Mouse (Mus musculus): ENCODE data around the gene Actr8.
A peak's percentile ranks its signal among the peaks of the same experiment; 100 is the strongest.

Actr8 gene

DNA sequence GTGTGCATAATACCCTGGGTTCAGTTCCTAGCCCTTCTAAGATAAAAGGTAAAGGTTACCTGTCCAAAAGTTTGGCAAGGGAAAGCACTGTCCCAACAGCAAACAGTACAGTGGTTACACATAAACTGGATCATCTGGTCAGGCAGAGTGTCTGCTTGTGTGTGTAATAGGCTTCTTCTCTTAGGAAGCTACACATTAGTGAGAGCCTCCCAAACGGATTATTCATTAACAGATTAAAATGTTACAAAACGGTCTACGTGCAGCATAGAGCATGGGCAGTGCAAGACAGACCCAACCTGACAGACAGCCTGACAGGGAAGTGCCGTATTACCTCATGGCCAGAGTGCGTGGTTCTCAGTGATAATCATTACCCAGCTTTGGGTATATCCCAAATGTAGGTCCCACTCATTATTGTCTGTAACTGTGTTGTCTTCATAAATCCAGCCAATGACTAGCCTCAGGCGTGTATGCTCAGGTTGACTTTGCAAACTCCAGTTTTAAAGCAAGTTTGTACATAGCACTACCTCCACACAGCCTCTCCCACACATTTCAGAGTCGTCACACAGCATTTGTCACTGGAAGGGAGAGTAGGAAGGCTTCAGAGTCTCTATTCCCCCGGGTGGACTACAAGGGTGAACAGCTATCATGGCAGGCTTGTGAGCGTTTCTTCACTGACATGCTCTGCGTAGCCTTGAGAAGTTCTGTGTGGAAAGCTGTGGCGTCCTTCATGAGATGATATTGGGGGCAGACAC is 18.0 kb downstream of the Actr8 start:
- DNase-seq (ENCODE audit: low read depth, low spot score) = no peak

DNA sequence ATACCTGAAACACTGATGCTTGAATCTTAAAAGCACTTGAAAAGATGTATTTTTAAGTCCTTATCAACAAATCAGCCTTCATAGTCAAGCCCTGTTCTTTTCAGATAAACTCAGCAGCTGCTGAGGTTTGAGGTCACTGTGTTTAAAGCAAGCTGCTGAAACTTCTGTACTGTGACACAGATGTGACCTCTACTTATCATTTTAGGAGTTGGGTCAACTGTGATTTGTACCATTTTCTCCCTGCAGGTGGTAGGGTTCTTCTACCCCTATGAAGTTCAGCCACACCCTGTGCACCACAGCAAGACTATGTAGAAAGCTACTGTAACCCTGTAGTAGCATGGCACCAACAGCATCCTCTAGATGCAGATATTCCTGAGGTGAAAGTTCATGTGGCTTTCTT is 19.2 kb downstream of the Actr8 start:
- no peak for DNase-seq (ENCODE audit: low read depth, low spot score)

DNA sequence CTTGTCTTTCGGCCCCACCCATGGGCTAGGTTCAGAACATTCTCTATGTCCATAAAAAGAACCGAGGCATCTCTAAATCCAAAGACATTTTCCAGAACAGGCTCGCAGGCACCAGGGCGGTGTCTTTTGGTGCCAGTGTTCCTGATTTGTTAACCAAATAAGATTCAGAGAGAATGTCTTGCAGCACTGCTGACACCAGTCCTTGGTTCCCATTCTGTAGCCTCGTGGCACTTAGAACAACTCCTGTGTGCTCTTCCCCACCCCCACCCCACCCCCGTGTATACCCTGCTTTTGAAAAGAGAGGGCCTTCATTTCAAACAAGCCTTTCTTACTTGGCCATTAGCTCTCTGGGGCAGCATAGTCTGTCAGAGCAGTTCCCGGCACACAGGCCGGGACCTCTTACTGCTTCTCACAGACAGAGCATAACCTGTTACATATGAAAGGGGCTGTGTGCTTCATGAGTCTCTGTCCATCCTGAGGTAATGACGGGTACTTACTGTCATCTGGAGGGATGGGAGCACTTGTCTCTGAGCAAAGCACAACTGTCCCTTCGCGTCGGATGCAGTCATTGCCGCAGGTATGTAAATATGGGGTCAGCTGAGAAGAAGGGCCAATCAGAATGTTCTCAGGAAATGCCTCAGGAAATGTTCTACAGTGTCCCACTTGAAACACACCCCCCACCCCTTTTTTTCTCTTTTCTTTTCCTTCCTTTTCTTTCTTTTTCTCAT is 20.8 kb downstream of the Actr8 start:
- DNase-seq (ENCODE audit: low read depth, low spot score) = no peak

DNA sequence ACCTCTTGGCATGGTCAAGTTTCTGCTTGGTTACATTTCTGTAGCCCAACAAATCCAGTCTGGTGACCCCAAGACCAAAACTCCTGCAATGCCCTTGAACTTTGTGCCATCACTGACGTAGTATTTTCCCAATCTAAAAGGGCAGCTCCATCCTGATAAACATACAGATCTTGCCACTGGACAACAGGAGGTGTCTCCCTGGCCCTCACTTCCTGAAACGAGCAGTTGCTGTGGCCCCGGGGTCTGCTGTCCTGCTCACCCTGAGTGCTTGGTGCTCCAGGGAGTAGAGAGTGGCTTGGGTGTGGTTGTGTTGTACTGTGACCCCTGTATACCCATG is 21.3 kb downstream of the Actr8 start:
- no peak for DNase-seq (ENCODE audit: low read depth, low spot score)

DNA sequence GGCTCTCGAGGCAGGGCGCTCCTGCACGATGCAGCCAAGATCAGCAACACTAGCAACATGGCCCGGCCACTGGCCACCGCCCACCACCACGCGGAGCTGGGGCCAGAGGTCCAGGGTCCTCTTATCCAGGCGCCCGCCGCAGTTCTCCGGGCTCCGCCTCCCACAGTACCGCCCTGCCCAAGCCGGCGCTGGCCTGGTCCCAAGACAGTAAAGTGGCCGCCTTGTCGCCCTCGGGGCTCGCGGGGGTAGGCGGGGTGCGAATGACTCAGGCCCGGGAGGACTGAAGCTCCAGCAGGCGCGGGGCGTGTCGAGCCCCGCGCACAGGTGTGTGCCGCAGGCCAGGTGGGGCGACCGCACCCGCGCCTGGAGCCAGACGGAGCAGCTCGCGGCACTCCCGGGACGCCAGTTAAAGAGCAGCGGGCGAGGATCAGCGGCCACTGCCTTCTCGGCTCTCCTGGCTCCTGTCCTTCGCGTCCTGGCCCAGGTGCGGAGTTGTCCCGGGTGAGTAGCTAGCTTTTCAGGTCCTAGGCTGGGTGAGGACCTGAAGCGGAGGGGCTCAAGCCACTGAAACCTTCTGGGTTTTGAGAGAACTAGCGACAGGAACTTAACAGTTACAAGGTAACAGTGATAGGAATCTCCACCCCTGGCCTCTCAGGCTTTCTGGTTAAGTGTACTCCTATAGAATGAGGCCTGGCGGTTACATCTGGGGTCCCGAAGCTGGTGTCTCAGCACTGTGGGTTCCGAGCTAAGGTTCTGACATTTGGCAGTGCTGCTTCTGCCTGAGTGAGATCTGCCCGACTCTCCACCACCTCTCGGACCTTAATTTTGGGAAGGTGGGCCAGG is 30.8 kb downstream of the Actr8 start, which contains the start of the genes Il17rb and Chdh:
Gene Il17rb (minus strand): TSS at position 164 of the 843 bp plus-strand sequence.
Gene Chdh (plus strand): TSS at position 291 of the 843 bp plus-strand sequence.
- DNase-seq (ENCODE audit: low read depth, low spot score) = peak; percentile 13

DNA sequence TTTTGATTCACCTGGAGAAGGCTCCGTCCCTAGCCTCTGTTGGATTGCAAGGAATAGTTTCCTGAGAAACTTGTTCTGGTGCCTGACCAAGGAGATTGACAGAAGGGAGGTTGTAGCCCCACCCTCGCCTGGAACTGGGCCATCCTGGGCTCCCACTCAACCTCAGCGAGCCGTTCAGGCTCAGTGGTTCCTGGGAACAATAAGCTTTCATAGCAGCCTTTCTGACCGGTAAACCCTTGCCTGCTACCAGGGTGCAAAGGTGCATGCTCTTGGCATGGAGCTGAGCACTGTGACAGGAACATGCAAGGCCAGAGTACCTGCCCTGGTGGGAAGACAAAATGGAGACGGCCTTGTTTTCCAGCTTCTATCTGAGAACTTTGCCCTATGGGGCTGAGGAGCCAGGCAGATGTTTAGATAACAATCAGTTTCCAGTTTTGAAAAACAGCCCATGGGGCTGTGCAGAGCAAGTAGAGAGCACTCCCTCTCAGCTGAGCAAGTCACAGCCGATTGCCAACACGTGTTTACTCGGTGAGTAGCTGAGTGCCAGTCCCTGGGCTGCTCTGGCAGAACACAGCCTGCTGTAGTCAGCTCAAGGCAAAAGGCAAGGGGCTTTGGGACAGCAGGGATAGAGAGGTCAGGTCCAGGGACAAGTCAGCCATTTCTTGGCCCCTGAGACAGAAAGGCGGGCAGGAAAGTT is 31.9 kb downstream of the Actr8 start:
- no peak for DNase-seq (ENCODE audit: low read depth, low spot score)

DNA sequence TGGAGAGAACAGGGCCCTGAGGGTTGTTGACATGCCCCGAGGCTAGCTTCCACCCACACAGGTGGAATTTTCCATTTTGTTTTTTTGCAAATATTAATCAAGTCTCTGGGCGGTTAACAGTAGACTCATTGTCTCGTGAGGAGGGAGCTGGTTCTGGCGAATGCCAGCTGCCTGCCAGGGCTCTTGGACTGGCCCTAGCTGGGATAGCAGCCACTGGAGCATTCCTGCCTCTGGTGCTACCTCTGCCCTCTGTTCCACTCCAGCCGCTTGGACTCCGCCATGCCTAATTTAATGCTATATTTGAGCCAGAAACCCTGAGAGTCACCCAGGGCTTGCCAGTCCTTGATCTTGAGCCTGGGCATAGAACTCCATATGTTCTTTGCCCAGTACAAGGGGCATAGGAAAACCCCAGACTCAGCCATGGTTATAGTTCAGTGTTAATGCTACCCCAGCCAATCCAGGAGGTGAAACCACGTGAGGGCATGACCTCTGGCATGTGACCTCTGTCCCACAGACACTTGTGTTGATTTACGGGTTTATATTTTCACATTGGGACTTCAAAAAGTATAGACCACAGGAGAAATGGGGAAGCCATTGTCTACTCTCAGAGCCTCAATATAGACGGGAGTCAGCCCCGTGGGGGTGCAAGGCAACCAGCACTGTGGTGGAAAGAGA is 33.9 kb downstream of the Actr8 start:
- DNase-seq (ENCODE audit: low read depth, low spot score) = no peak

DNA sequence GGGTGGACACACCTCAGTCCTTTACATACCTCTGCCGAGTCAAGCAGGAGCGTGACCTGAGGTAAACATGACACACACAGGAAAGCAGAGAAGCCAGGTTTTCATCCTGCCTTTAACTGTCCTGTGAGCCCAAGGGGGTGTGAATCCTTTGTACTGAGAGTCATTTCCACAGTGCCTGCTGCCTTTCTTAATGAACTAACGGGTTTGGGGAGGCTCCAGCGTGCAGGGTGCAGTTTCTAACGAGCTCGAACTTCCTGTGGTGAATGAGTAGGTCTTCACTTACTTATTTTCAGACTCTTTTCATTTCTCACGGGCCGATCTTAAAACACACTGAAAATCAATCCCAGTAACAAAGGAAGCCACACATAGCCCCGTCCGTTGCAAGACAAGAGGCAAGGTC is 36.4 kb downstream of the Actr8 start:
- no peak for DNase-seq (ENCODE audit: low read depth, low spot score)

DNA sequence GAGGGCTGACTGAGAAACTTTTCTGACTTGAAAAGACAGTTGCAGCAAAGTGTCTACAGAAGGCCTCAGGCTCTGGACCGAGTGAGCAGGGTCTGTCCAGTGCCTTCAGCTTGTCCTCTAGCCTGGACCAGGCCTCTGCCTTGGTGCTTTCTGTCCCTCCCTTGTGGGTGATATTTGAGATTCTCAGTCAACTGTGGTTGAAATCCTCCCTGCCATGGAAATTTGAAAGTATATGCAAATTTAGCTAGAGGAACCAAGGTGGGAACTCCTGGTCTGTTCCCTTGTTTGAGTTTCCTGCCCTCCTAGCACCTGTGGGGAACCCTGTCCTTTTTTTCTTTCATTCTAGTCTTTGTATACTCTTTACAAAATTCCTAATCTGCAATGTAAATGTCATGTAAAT is 36.9 kb downstream of the Actr8 start:
- no peak for DNase-seq (ENCODE audit: low read depth, low spot score)

DNA sequence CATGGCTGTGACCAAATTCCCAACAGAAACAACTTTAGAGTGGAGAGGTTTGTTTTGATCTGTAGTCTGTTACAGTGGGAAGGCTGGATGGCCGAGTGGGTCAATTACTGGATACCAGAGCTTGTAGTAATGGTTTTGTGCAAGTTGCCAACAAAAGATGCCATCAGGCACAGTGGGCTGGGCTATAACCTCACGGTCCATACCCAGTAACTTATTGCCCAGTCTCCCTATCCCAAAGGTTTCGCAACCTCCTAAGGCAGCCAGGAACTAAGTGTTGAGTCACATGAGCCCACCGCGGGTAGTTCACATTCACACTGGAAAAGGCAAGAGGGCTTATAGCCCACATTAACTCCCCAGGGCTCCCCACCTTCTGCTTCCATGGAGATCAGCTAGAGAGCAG is 38.5 kb downstream of the Actr8 start:
- DNase-seq (ENCODE audit: low read depth, low spot score) = no peak

DNA sequence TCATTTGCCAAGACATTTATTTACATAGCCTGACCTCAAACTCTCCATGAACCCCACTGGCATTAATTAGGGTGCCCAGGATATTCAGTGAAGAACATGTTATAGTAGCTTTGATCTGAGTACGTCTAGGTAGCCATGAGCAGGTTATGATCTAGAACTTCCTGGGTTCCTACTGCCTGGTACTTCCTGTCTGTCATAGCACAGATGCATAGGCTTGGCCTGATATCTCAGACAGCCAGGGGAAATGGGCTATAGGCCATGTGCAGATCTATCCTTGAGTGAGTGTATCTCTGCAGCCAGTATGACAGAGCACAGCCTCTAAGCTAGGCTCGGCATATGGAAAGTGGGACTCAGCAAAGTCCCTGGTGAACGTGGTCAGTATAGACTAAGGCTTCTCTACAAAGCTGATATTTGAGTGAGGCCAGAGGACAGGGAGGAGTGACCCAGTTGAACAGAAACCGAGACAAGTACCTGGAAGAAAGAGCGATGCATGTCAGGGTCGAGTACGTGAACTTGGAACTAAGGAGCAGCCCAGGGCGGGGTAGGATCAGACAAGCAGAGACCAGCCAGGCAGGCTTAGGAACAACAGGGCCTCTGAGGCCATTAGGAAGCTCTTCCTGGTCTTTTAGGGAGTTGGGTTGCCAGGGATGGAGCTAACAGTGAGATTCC is 39.8 kb downstream of the Actr8 start:
- no peak for DNase-seq (ENCODE audit: low read depth, low spot score)

DNA sequence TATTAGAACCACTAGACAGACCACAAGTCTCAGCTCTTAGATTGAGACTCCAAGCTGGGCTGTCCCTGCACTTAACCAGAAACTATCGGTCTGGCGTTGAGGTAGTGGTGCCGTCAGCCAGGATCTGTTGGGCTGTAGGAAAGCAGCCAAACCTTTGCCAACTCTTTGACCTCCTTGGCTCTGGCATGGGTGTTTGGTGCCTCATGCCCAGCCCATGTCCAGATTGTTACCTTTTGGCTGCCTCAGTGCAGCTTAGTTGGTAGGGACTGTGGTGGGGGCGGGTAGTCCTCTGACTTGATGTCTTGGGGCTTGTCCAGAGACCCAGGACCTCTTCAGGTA is 40.3 kb downstream of the Actr8 start:
- DNase-seq (ENCODE audit: low read depth, low spot score) = no peak

DNA sequence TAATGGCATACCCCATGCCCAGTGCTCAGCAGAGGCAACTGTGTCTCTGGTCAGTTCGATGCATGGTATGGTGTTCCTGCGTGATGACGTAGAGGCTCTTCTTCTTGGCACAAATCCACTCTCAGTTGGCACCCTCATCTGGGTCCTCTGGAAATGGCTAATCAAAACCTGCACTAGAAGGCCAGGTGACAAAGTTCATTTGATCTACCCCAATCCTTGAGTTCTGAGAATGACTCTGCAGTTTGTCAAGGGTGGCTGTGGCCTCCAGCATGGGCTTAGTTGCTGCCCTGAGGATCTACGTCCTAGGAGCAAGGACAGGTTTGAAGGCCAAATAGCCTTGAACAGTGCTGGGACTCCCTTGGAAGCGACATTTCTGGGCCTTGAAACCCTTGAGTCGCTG is 40.7 kb downstream of the Actr8 start:
- no peak for DNase-seq (ENCODE audit: low read depth, low spot score)

DNA sequence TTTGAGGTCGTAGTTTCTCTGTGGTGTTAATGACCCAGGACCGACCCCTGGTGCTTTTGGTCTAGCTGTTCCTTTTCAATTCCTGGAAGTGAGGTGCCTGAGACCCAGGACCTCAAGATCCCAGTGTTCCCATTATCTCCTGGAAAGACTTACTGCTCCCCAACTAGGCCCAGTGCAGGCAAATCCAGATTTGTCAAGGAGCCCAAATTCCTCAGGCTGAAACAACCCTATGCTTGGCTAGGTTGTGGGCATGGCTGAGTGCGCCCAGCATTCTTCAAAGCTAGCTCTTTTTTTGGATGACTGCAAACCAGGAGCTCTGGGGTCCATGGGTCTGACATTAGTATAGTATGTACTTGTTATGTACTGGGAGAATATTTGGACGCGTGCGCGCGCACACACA is 41.2 kb downstream of the Actr8 start:
- no peak for DNase-seq (ENCODE audit: low read depth, low spot score)

DNA sequence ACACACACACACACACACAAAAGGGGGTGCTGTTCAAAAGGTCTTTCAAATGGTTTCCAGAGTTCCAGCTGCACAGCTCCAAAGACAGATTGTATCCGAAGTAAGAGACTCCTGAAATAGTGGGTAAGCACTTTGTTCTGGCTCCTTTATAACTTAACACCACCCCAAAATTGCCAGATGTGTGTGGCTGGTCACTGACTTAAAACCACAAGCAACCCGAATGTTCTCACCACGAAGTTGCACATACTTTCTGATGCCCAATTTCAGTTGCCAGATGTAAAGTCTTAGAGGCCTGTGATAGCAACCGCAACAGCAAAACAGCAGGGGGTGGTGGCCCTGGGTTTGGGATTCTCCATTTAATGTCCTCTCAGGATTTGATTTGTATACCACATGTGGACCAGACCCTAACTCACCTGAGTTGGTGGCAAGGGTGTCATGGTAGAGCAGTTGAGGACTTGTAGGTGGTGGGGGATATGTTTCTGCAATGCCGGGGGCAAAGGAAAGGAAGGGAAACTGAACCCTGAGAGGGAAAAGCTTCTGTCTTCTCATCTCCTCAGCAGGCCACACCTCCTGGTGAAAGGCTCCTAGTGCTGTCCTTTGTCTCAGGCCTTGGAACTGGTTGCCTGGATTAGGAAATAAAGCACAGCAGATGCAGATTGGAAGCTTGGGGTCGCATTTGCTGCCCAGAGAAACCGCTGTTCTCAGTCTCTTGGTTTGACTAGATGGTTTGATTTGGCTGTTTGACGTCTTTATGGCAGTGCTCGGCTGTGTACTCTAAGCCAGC is 41.8 kb downstream of the Actr8 start:
- no peak for DNase-seq (ENCODE audit: low read depth, low spot score)

DNA sequence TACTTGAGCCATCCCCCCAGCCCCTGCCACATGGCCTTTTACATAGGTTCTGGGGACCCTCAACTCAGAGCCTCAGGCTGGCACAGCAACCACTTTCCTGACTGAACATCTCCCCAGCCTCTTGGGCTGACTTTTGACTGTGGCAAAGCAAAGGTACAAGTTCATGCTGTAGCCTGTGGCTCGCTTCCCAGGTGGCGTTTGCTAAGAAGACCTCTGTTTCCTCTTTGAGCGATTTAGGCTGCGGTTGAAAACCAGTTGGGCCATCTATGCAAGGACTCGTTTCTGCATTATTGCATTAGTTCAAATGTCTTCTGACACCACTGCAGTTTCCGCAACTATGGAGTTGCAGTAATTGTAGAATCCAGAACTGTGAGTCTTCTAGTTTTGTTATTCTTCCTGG is 44.3 kb downstream of the Actr8 start:
- DNase-seq (ENCODE audit: low read depth, low spot score) = no peak

DNA sequence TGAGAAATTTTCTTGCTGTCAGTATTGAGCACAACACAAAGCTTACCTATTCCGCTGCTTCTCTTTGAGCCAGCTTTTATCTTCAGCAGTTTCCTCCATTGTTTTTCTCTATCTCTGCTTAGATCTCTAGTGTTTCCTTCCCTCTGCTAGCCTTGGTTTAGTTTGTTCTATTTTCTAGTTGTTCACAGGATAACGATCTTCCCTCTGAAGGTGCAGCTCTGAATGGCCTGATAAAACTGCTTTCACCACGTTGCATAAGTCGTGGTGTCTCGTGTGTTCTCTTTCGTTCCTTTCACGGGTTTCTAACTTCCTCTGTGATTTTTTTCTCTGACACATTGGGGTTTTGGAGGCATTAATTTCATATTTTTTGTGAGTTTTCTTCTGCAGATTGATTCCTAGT is 46.2 kb downstream of the Actr8 start:
- no peak for DNase-seq (ENCODE audit: low read depth, low spot score)

DNA sequence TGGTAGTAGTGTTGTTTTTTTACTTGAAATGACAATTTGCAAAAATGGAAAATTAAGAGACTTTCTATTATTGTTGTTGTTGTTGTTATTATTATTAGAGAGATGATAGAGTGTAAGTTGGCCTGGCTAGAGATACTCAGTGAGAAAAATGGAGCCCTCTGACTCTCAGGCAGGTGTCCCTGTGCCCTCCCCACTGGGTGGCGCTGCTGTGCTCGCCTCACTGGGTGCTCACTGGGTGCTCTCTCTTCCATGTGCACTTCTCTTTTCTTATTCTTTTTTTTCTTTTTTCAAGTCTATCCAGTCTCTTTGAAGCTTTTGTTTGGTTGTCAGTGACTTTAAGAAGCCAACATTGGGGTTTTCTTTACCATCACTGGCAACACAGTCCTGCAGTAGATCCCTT is 49.2 kb downstream of the Actr8 start:
- DNase-seq (ENCODE audit: low read depth, low spot score) = no peak

DNA sequence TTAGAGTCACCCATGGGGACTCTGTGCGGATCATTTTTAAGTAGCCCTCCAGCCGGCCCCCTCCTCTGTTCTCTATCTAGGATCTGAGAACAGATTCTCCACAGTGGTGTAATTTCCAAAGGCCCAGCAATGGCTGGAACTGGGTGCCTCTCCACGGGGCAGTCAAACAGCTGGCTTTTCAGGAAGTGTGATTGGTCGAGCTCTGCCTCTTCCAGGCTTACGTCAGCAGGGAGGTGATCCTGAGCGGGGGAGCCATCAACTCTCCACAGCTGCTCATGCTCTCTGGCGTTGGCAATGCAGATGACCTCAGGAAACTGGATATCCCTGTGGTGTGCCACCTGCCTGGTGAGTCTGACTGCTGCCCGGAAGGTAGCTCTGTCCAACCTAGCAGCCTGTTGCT is 55.3 kb downstream of the Actr8 start:
- DNase-seq (ENCODE audit: low read depth, low spot score) = no peak

DNA sequence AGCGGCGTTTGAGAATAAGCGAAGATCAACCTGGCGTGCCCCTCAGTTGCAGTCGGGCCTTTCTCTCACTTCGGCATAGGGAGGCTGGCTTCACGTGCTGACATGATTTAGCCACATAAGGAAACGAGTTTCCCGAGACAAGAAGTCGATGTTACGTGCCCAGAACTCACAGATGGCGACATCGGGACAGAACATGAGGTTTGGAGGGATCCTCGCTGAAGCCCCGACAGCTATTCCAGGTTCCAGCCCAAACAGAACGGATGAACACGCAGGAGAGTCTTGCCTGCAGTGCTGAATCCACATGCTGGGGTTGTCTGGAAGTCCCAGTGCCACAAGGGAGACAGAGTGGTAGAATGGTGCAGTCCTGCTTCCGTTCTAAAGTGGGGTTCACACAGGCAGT is 60.3 kb downstream of the Actr8 start:
- no peak for DNase-seq (ENCODE audit: low read depth, low spot score)
